Mouse (Mus musculus): ENCODE measurements around the gene Gm49601. TPM values are rescaled to one million over a fixed set of nuclear protein-coding genes. Genes with fewer than 3 reads are reported as not detected.

The Gm49601 gene
- 109 and 129 TPM in 2 replicates for polyA plus RNA-seq (2012; rRNA removed)

GRCm38 (mm10) chr16:18626376-18626878 lies at the start of gene Gm49601:
Gene Gm49601 (minus strand): TSS chr16:18626427.

GRCm38 (mm10) chr16:18629390-18630231 lies 3.4 kb upstream of the Gm49601 start, which contains the start of gene Sept5:
Gene Sept5 (minus strand): TSS chr16:18629954.

GRCm38 (mm10) chr16:18622019-18622418 lies 4.2 kb downstream of the Gm49601 start, which contains the start of gene Gp1bb:
Gene Gp1bb (minus strand): TSS chr16:18622403.

GRCm38 (mm10) chr16:18589804-18590790 lies 36.1 kb downstream of the Gm49601 start, which contains the start of gene Tbx1:
Gene Tbx1 (minus strand): TSS chr16:18590671.

Other genes starting within 250 kb of the Gm49601 start
- 26.0 and 26.7 TPM in 2 replicates for gene Txnrd2, start 200.0 kb downstream of the Gm49601 start, polyA plus RNA-seq (2012; rRNA removed)
- 80.7 and 90.6 TPM in 2 replicates for gene Comt, start 199.6 kb downstream of the Gm49601 start, polyA plus RNA-seq (2012; rRNA removed)
- gene Gnb1l, start 127.7 kb downstream of the Gm49601 start, polyA plus RNA-seq (2012; rRNA removed) = 13.3 and 14.6 TPM in 2 replicates
- gene Rtl10, start 127.5 kb downstream of the Gm49601 start, polyA plus RNA-seq (2012; rRNA removed) = 9.4 and 9.8 TPM in 2 replicates
- 0.76 and 0.82 TPM in 2 replicates for gene Tbx1, start 35.8 kb downstream of the Gm49601 start, polyA plus RNA-seq (2012; rRNA removed)
- 12.9 and 13.7 TPM in 2 replicates for gene Gp1bb, start 4.0 kb downstream of the Gm49601 start, polyA plus RNA-seq (2012; rRNA removed)
- gene Sept5, start 3.5 kb upstream of the Gm49601 start, polyA plus RNA-seq (2012; rRNA removed) = 365 and 427 TPM in 2 replicates
- gene Cldn5, start 150.4 kb upstream of the Gm49601 start, polyA plus RNA-seq (2012; rRNA removed) = 133 and 134 TPM in 2 replicates
- 72.1 and 74.8 TPM in 2 replicates for gene Ufd1, start 185.4 kb upstream of the Gm49601 start, polyA plus RNA-seq (2012; rRNA removed)
- gene Cdc45, start 185.6 kb upstream of the Gm49601 start, polyA plus RNA-seq (2012; rRNA removed) = 10.9 and 11.5 TPM in 2 replicates
- 39.7 and 43.1 TPM in 2 replicates for gene 2510002D24Rik, start 210.2 kb upstream of the Gm49601 start, polyA plus RNA-seq (2012; rRNA removed)
- 0.69 TPM in 1 of 2 replicates, not detected in the other for gene Gm28539, start 210.2 kb upstream of the Gm49601 start, polyA plus RNA-seq (2012; rRNA removed)

All from central nervous system, embryonic 18 days (tissue).